Mouse (Mus musculus): ENCODE data around the gene Anapc7.
A peak's percentile ranks its signal among the peaks of the same experiment; 100 is the strongest.
"Not testable (repeated sequence)": the region's sequence is repeated elsewhere in the genome, so short reads cannot be mapped to it uniquely, and the experiment has no call there.

The Anapc7 gene

DNA sequence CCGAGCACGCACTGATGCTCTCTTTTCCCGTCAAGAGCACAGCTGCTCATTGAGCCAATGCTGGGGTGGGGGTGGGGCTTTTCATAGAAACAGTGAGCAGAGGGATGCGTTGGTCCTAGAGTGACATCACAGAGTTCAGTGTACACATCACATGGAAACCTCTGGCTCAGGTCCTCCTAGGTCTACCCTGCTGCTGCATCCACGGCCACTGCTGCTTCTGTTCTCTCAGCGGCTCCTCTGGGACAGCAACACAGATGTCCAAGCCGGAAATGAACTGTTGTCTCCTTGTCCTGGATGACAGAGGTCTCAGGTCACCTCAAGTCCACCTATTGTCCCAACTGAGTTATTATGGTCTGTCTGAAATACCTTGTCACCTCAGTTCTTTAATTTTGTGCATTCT is 28.5 kb downstream of the Anapc7 start:
- Histone ChIP-seq H3K4me1 (replicated peaks; ENCODE audit: low read depth, low read length) (peaks cover 97% of the 10 kb centered on the region), H3K27me3 (ENCODE audit: insufficient read depth, low read length) (no peaks in the 10 kb centered on the region), H3K4me3 (replicated peaks; ENCODE audit: low read length) (no peak overlapping the region), H3K9me3 (ENCODE audit: low read length) (no peaks in the 10 kb centered on the region), H3K36me3 (ENCODE audit: insufficient read depth, low read length) (peaks cover 87% of the 10 kb centered on the region)
- TF ChIP-seq CTCF (conservative IDR thresholded peaks at IDR 0.05; ENCODE audit: low read length): no peak
- TF ChIP-seq NANOG (IDR thresholded peaks at IDR 0.05; ENCODE audit: borderline replicate concordance, low read length): no peak
- no peak for TF ChIP-seq POU5F1 (IDR thresholded peaks at IDR 0.05; ENCODE audit: borderline replicate concordance, low read length)

- Histone ChIP-seq H3K4me1 (replicated peaks; ENCODE audit: low read depth, low read length) (peaks cover 97% of the 10 kb centered on the region), H3K9me3 (ENCODE audit: low read length) (no peaks in the 10 kb centered on the region), H3K4me3 (replicated peaks; ENCODE audit: low read length) (no peak overlapping the region), H3K36me3 (ENCODE audit: insufficient read depth, low read length) (peaks cover 88% of the 10 kb centered on the region), H3K27me3 (ENCODE audit: insufficient read depth, low read length) (no peaks in the 10 kb centered on the region)
- TF ChIP-seq POU5F1 (IDR thresholded peaks at IDR 0.05; ENCODE audit: borderline replicate concordance, low read length) (no peak), NANOG (IDR thresholded peaks at IDR 0.05; ENCODE audit: borderline replicate concordance, low read length) (no peak), CTCF (conservative IDR thresholded peaks at IDR 0.05; ENCODE audit: low read length) (no peak)
Measured at GRCm38 (mm10) chr5:122450913-122451317, 29.4 kb downstream of the Anapc7 start.

DNA sequence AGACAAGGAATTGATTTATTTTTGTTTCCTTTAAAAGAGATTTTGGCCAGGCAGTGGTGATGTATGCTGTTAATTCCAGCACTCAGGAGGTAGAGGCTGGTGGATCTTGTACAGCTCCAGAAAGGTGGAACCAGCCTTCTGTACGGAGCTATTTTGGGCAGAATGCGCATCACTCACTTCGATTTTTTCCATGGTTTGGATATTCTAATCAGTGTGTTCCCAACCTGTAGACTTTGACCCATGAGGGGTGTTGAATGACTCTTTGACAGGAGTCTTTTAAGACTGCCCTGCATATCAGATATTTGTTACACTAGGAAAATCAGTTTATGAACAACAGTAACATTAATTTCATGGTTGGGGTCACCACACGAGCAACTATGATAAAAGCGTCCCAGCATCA is 29.8 kb downstream of the Anapc7 start:
- Histone ChIP-seq H3K4me1 (replicated peaks; ENCODE audit: low read depth, low read length) (peaks cover 97% of the 10 kb centered on the region), H3K36me3 (ENCODE audit: insufficient read depth, low read length) (peaks cover 88% of the 10 kb centered on the region), H3K4me3 (replicated peaks; ENCODE audit: low read length) (no peak overlapping the region), H3K27me3 (ENCODE audit: insufficient read depth, low read length) (no peaks in the 10 kb centered on the region), H3K9me3 (ENCODE audit: low read length) (no peaks in the 10 kb centered on the region)
- TF ChIP-seq POU5F1 (IDR thresholded peaks at IDR 0.05; ENCODE audit: borderline replicate concordance, low read length) (no peak), NANOG (IDR thresholded peaks at IDR 0.05; ENCODE audit: borderline replicate concordance, low read length) (no peak), CTCF (conservative IDR thresholded peaks at IDR 0.05; ENCODE audit: low read length) (no peak)

DNA sequence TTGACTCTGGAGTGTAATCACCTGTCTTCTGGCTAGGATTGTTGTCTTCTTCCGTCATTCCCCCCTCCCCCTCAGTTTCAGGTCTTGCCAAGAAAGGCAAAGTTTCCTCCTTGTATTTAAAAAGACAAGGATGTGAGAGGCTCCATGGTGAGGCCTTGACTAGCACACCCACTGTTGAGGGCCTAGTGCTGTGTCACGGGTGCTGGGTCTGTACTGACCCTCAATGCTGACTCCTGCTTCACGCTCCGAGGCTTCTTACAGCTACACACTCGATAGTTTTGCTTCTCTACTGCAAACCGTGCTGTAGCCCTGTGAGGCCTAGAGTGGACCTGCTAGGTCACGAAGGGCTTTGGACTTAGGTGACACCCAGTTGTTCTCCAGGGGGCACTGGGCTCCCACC is 30.7 kb downstream of the Anapc7 start:
- Histone ChIP-seq H3K4me1 (replicated peaks; ENCODE audit: low read depth, low read length) (peaks cover 94% of the 10 kb centered on the region), H3K27me3 (ENCODE audit: insufficient read depth, low read length) (no peaks in the 10 kb centered on the region), H3K36me3 (ENCODE audit: insufficient read depth, low read length) (peaks cover 88% of the 10 kb centered on the region), H3K9me3 (ENCODE audit: low read length) (no peaks in the 10 kb centered on the region), H3K4me3 (replicated peaks; ENCODE audit: low read length) (no peak overlapping the region; the same call in 1 of the 2 replicates)
- TF ChIP-seq CTCF (conservative IDR thresholded peaks at IDR 0.05; ENCODE audit: low read length) (no peak), POU5F1 (IDR thresholded peaks at IDR 0.05; ENCODE audit: borderline replicate concordance, low read length) (no peak), NANOG (IDR thresholded peaks at IDR 0.05; ENCODE audit: borderline replicate concordance, low read length) (no peak)

GRCm38 (mm10) chr5:122453188-122453587 is 31.7 kb downstream of the Anapc7 start:
- TF ChIP-seq CTCF (conservative IDR thresholded peaks at IDR 0.05; ENCODE audit: low read length): no peak
- peak; percentile 72; the same call in 1 of the 2 replicates for TF ChIP-seq NANOG (IDR thresholded peaks at IDR 0.05; ENCODE audit: borderline replicate concordance, low read length)
- no peak overlapping the region; the same call in 1 of the 2 replicates for H3K4me3 ChIP-seq (replicated peaks; ENCODE audit: low read length)
- H3K36me3 ChIP-seq (ENCODE audit: insufficient read depth, low read length): peaks cover 95% of the 10 kb centered on the region

DNA sequence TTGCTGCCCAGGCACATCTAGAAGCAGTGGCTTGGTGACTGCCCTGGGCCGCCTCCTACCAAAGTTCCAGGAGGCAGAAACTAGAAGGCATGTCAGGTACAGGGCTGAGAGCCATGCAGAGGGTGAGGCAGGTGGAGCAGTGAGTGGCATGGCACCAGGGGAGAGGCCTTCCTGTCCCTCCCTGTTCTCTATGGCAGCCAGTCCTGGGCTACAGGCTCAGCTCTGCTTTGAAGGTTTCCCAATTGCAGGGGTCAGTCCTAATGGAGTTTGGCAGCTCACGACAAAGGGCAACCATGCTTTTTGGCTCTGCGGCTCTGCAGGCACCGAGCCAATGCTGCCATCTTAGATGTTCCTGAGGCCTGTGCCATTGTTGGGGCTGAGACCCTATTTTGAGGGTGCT is 32.9 kb downstream of the Anapc7 start:
- Histone ChIP-seq H3K4me1 (replicated peaks; ENCODE audit: low read depth, low read length) (peaks cover 95% of the 10 kb centered on the region), H3K36me3 (ENCODE audit: insufficient read depth, low read length) (peaks cover 97% of the 10 kb centered on the region), H3K27me3 (ENCODE audit: insufficient read depth, low read length) (no peaks in the 10 kb centered on the region), H3K4me3 (replicated peaks; ENCODE audit: low read length) (peak overlapping the region; percentile 20; the same call in 1 of the 2 replicates), H3K9me3 (ENCODE audit: low read length) (no peaks in the 10 kb centered on the region)
- no peak for TF ChIP-seq CTCF (conservative IDR thresholded peaks at IDR 0.05; ENCODE audit: low read length)
- TF ChIP-seq NANOG (IDR thresholded peaks at IDR 0.05; ENCODE audit: borderline replicate concordance, low read length): no peak
- no peak for TF ChIP-seq POU5F1 (IDR thresholded peaks at IDR 0.05; ENCODE audit: borderline replicate concordance, low read length)

More at GRCm38 (mm10) chr5:122453188-122453587, 31.7 kb downstream of the Anapc7 start:
- H3K4me1 ChIP-seq (replicated peaks; ENCODE audit: low read depth, low read length): peaks cover 95% of the 10 kb centered on the region
- no peaks in the 10 kb centered on the region for H3K9me3 ChIP-seq (ENCODE audit: low read length)
- no peaks in the 10 kb centered on the region for H3K27me3 ChIP-seq (ENCODE audit: insufficient read depth, low read length)

GRCm38 (mm10) chr5:122454883-122455282 is 33.4 kb downstream of the Anapc7 start:
- no peak for TF ChIP-seq POU5F1 (IDR thresholded peaks at IDR 0.05; ENCODE audit: borderline replicate concordance, low read length)
- TF ChIP-seq CTCF (conservative IDR thresholded peaks at IDR 0.05; ENCODE audit: low read length): no peak
- TF ChIP-seq NANOG (IDR thresholded peaks at IDR 0.05; ENCODE audit: borderline replicate concordance, low read length): no peak
- no peaks in the 10 kb centered on the region for H3K9me3 ChIP-seq (ENCODE audit: low read length)
- peak overlapping the region; percentile 20; the same call in 1 of the 2 replicates for H3K4me3 ChIP-seq (replicated peaks; ENCODE audit: low read length)
- H3K4me1 ChIP-seq (replicated peaks; ENCODE audit: low read depth, low read length): peaks cover 94% of the 10 kb centered on the region
- H3K36me3 ChIP-seq (ENCODE audit: insufficient read depth, low read length): peaks cover 97% of the 10 kb centered on the region
- H3K27me3 ChIP-seq (ENCODE audit: insufficient read depth, low read length): no peaks in the 10 kb centered on the region

DNA sequence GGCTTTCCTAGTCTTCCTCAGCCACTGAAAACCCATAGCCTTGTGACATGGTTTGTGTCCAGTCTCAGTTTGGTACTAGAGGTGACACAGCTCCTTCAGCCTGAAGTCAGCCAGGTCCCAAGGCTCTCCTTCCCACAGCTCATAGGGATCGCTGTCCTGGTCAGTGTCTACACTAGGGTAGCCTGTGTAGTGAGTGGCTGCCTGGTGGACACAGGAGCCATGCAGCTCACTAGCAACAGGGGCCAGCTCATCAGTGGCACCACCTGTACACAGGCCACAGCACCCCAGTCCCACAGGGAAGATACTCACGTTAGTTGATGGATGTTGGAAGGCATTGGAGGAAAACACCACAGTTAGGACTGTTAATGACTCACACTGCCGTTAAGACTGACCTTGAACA is 34.1 kb downstream of the Anapc7 start:
- H3K36me3 ChIP-seq (ENCODE audit: insufficient read depth, low read length): peaks cover 97% of the 10 kb centered on the region

DNA sequence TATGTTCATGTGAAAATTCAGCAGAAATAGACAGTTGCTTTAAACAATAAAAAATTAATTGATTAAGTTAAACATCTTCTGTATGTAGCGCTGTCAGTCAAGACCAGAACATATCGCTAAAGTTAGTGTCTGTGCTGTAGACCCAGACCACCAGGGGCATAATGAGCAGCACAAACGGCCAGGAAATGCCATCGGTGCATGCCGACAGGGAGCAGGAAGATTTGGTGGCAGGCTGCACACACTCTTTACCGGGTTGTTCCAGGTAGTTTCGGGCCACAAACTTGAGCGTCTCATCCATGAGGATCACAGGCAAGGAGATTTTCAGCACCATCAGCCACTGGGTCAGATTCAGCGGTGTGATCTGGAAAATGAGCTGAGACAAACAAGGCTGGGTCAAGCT is 35.6 kb downstream of the Anapc7 start:
- not testable (repeated sequence) for H3K4me3 ChIP-seq (replicated peaks; ENCODE audit: low read length); H3K9me3 ChIP-seq (ENCODE audit: low read length); H3K27me3 ChIP-seq (ENCODE audit: insufficient read depth, low read length)
- H3K4me1 ChIP-seq (replicated peaks; ENCODE audit: low read depth, low read length): peaks cover 77% of the 10 kb centered on the region
- H3K36me3 ChIP-seq (ENCODE audit: insufficient read depth, low read length): peaks cover 97% of the 10 kb centered on the region
- TF ChIP-seq CTCF (conservative IDR thresholded peaks at IDR 0.05; ENCODE audit: low read length): peak; percentile 10; the same call in 1 of the 2 replicates

More for the DNA sequence above, 34.1 kb downstream of the Anapc7 start:
- peaks cover 92% of the 10 kb centered on the region for H3K4me1 ChIP-seq (replicated peaks; ENCODE audit: low read depth, low read length)
- no peaks in the 10 kb centered on the region for H3K27me3 ChIP-seq (ENCODE audit: insufficient read depth, low read length)
- no peaks in the 10 kb centered on the region for H3K9me3 ChIP-seq (ENCODE audit: low read length)
- TF ChIP-seq CTCF (conservative IDR thresholded peaks at IDR 0.05; ENCODE audit: low read length) (no peak), POU5F1 (IDR thresholded peaks at IDR 0.05; ENCODE audit: borderline replicate concordance, low read length) (no peak), NANOG (IDR thresholded peaks at IDR 0.05; ENCODE audit: borderline replicate concordance, low read length) (no peak)
- 0 out of 2 replicates have a peak overlapping the region, but pooled peaks have one; percentile 20 for H3K4me3 ChIP-seq (replicated peaks; ENCODE audit: low read length)
